Mouse (Mus musculus) limb, embryonic 11.5 days (tissue): ENCODE data around the gene Nr3c2. TPM values are rescaled to one million over a fixed set of nuclear protein-coding genes. Genes with fewer than 3 reads are reported as not detected.

ENCODE experiments used
- ATAC-seq: fragments of 200-750 bp; cut with Nextera tagmentation; 2 replicates; pipeline ENCODE4 v1.8.0; 2017; ENCODE audit warnings: low read depth; ENCODE audit not compliant: insufficient number of reproducible peaks, low FRiP score, low TSS enrichment
- DNase-seq: peaks from one replicate; pipeline ENCODE4 v3.0.0-alpha.2; 2015; ENCODE audit warnings: low spot score
- H3K27ac ChIP-seq: fragments of 300-500 bp; sonication (generic); replicated peaks from 2 replicates; pipeline ENCODE4 v1.5.1; 2014; ENCODE audit warnings: low read depth, mild to moderate bottlenecking, low read length
- H3K27me3 ChIP-seq: fragments of 300-500 bp; sonication (generic); 2 replicates; pipeline ENCODE4 v1.6.1; 2014; ENCODE audit warnings: mild to moderate bottlenecking, low read length, mixed read lengths; ENCODE audit not compliant: control insufficient read depth, insufficient read depth
- H3K36me3 ChIP-seq: fragments of 300-500 bp; sonication (generic); 2 replicates; pipeline ENCODE4 v1.6.1; 2014; ENCODE audit warnings: mild to moderate bottlenecking, low read length, moderate library complexity, mixed read lengths; ENCODE audit not compliant: control insufficient read depth, insufficient read depth
- H3K4me1 ChIP-seq: fragments of 300-500 bp; sonication (generic); 2 replicates; pipeline ENCODE4 v1.6.1; 2014; ENCODE audit warnings: low read length, mixed read lengths; ENCODE audit not compliant: control insufficient read depth, insufficient read depth
- H3K4me2 ChIP-seq: fragments of 300-500 bp; sonication (generic); 2 replicates; pipeline ENCODE4 v1.6.1; 2014; ENCODE audit warnings: low read depth, mild to moderate bottlenecking, moderate library complexity; ENCODE audit not compliant: severe bottlenecking
- H3K4me3 ChIP-seq: fragments of 300-500 bp; sonication (generic); 2 replicates; pipeline ENCODE4 v1.5.1; 2014; ENCODE audit warnings: low read depth, low read length
- H3K9ac ChIP-seq: fragments of 300-500 bp; sonication (generic); 2 replicates; pipeline ENCODE4 v1.6.1; 2014; ENCODE audit warnings: mild to moderate bottlenecking, low read length
- H3K9me3 ChIP-seq: fragments of 300-500 bp; sonication (generic); 2 replicates; pipeline ENCODE4 v1.6.1; 2016; ENCODE audit warnings: low read length; ENCODE audit not compliant: control insufficient read depth
- WGBS: fragments of 180-500 bp; shearing (Covaris S2); extraction: QIAGEN DNeasy Blood & Tissue Kit; methylation state at CpG from one replicate; pipeline ENCODE4 v1.1.7; 2014; 5-methylcytosine and 5-hydroxymethylcytosine counted together
- polyA plus RNA-seq: library from polyadenylated mRNA; unstranded; fragments of >200 nt; fragmentation: Nextera tagmentation; extraction: Ambion mirVana; gene quantifications from 2 replicates; pipeline ENCODE4 v1.2.1, GENCODE M21; 2014

Gene Nr3c2
- polyA plus RNA-seq, 1 experiment from 2014 or later = 0.37 TPM

DNA sequence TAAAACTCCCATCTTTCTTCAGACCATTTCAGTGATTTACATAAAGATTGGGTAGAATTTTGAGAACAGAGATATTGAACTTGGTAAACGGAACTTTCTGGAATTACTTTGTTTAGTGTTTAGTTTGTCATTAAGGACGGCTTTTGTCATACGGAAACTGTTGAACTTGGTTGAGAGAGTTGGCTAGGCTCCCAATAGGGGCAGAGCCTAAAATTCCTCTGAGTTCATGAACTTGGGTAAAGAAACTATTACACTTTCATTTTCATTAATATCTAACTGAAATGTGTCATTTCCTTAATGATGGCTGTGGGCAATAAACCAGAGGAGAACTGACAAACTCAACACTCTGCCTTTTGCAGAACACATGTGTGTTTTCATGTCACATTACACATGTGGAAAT is 88.6 kb downstream of the Nr3c2 start:
- no peaks in the 10 kb centered on the region for H3K4me1 ChIP-seq
- H3K4me3 ChIP-seq = no peak overlapping the region
- H3K4me2 ChIP-seq = no peak overlapping the region
- no peak overlapping the region for H3K9ac ChIP-seq
- WGBS = 93% methylated on average over 3 of the region's 3 CpGs
- no peaks in the 10 kb centered on the region for H3K9me3 ChIP-seq
- ATAC-seq (no peak), DNase-seq (no peak)
- H3K36me3 ChIP-seq = no peaks in the 10 kb centered on the region
- no peak overlapping the region for H3K27ac ChIP-seq
- H3K27me3 ChIP-seq = no peaks in the 10 kb centered on the region

DNA sequence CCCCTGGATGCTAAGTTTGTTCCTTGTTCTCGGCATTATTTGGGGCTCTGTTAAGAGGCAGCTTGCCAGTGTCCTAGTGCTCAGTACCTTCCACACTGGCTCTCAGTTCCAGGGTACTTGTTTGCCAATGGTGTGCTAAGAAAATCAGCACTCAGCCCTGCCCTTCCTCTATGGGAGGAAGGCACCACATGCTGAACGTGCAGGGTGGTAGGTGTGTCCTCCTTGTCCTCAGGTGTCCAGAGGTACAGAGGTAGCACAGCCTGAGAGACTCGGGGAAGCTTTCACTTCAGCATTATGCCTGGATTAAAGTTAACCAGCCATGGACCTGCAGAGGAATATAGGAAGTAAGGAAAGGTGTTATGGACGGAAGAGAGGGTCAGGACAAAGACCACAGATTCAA is 99.0 kb downstream of the Nr3c2 start:
- DNase-seq (no peak), ATAC-seq (no peak)
- Histone ChIP-seq H3K4me2 (no peak overlapping the region), H3K4me1 (no peaks in the 10 kb centered on the region), H3K36me3 (no peaks in the 10 kb centered on the region), H3K27ac (no peak overlapping the region), H3K9ac (no peak overlapping the region), H3K27me3 (no peaks in the 10 kb centered on the region), H3K4me3 (no peak overlapping the region), H3K9me3 (no peaks in the 10 kb centered on the region)
- WGBS = 81% methylated on average over 4 of the region's 4 CpGs

DNA sequence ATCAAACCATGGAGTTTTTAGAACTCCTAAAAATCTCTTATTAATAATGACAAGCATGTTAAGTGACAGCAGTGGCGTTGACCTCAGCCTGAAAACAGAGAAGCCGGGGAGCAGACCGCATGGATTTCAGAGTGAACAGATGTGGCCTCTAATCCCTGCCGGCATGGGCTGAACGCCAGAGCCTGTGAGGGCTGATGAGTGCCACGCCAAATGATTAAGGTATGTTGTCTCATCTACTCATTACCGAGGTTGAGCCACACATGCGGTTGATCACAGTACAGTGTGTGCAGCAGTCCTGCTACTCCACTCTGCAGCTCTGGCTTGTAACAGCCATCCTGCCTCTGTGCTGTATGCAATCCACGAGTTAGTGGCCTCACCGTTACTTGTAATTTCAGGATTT is 110.2 kb downstream of the Nr3c2 start:
- no peak overlapping the region for H3K4me3 ChIP-seq
- H3K9ac ChIP-seq = no peak overlapping the region
- no peaks in the 10 kb centered on the region for H3K27me3 ChIP-seq
- H3K36me3 ChIP-seq = no peaks in the 10 kb centered on the region
- DNase-seq (peak; percentile 27), ATAC-seq (no peak)
- WGBS = 50% methylated on average over 10 of the region's 10 CpGs
- no peaks in the 10 kb centered on the region for H3K4me1 ChIP-seq
- H3K9me3 ChIP-seq = no peaks in the 10 kb centered on the region
- H3K4me2 ChIP-seq = no peak overlapping the region
- H3K27ac ChIP-seq = no peak overlapping the region

- 92% methylated on average over 3 of the region's 3 CpGs for WGBS
- Histone ChIP-seq H3K36me3 (no peaks in the 10 kb centered on the region), H3K4me1 (no peaks in the 10 kb centered on the region), H3K27me3 (no peaks in the 10 kb centered on the region), H3K27ac (no peak overlapping the region), H3K4me3 (no peak overlapping the region), H3K4me2 (no peak overlapping the region), H3K9ac (no peak overlapping the region), H3K9me3 (no peaks in the 10 kb centered on the region)
- no peak for DNase-seq
- no peak for ATAC-seq
These were observed 112.7 kb downstream of the Nr3c2 start for GRCm38 (mm10) chr8:77011985-77012384.

DNA sequence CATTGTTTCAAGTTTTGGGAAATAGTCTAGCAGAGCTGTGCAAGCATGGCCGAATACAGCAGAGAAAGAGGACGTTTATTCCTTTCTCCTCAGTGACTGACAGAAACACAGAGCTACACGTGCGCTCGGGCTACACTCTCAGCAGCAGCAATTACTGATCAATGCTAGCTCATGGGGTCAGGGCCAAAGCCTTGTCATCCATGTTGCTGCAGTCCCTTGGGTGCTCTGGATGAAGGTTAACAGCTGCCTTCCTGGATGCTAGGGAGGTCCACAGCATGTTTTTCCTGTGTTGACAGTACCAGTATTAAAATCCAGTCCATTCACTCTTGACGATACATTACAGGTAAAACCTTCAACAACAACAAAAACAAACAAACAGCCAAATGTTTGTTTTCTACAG is 113.4 kb downstream of the Nr3c2 start:
- Histone ChIP-seq H3K4me3 (no peak overlapping the region), H3K27ac (no peak overlapping the region), H3K9me3 (no peaks in the 10 kb centered on the region), H3K4me2 (no peak overlapping the region), H3K9ac (no peak overlapping the region), H3K36me3 (no peaks in the 10 kb centered on the region), H3K4me1 (no peaks in the 10 kb centered on the region), H3K27me3 (no peaks in the 10 kb centered on the region)
- ATAC-seq (no peak), DNase-seq (no peak)
- WGBS = 83% methylated on average over 6 of the region's 6 CpGs

DNA sequence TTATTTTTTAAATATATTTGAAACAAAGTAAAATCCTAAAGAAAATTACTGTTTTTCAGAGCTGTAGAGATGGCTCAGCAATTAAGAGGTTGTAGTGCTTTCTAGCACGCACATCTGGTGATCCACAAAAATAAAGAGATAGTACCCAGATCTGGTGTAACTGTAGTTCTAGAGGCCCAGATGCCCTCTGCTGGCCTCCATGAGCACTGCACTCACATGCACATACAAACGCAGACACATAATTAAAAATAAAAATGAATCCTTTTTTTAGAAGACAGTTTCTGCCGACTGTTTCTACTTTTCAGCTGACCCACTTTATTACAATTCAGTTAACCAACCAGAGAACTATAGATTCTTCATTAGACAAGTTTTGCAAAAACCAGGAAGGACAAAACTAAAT is 117.5 kb downstream of the Nr3c2 start:
- DNase-seq = no peak
- H3K36me3 ChIP-seq = no peaks in the 10 kb centered on the region
- H3K27me3 ChIP-seq = no peaks in the 10 kb centered on the region
- no peak overlapping the region for H3K27ac ChIP-seq
- no peak overlapping the region for H3K9ac ChIP-seq
- no peak overlapping the region for H3K4me3 ChIP-seq
- H3K4me1 ChIP-seq = no peaks in the 10 kb centered on the region
- no peak overlapping the region for H3K4me2 ChIP-seq
- 96% methylated on average over 3 of the region's 3 CpGs for WGBS
- no peaks in the 10 kb centered on the region for H3K9me3 ChIP-seq
- ATAC-seq = no peak

- no peaks in the 10 kb centered on the region for H3K4me1 ChIP-seq
- H3K27ac ChIP-seq = no peak overlapping the region
- H3K27me3 ChIP-seq = no peaks in the 10 kb centered on the region
- no peak overlapping the region for H3K4me3 ChIP-seq
- no peak; the same call in 1 of the 2 replicates for ATAC-seq
- no peak for DNase-seq
- H3K4me2 ChIP-seq = no peak overlapping the region
- H3K9me3 ChIP-seq = no peaks in the 10 kb centered on the region
- H3K9ac ChIP-seq = no peak overlapping the region
- WGBS = 79% methylated on average over 13 of the region's 13 CpGs
- H3K36me3 ChIP-seq = no peaks in the 10 kb centered on the region
These were observed 124.8 kb downstream of the Nr3c2 start for GRCm38 (mm10) chr8:77023837-77024710.

GRCm38 (mm10) chr8:77031213-77031612 is 132.0 kb downstream of the Nr3c2 start:
- Histone ChIP-seq H3K9me3 (no peaks in the 10 kb centered on the region), H3K4me1 (no peaks in the 10 kb centered on the region), H3K27me3 (no peaks in the 10 kb centered on the region), H3K4me3 (no peak overlapping the region), H3K27ac (no peak overlapping the region), H3K36me3 (no peaks in the 10 kb centered on the region), H3K4me2 (no peak overlapping the region), H3K9ac (no peak overlapping the region)
- DNase-seq (no peak), ATAC-seq (no peak)
- WGBS = 89% methylated on average over 3 of the region's 3 CpGs
